Mouse (Mus musculus) intestine, embryonic 15.5 days (tissue): ENCODE results near the gene Galnt14. TPM values are rescaled to one million over a fixed set of nuclear protein-coding genes. Genes with fewer than 3 reads are reported as not detected.
A peak's percentile ranks its signal among the peaks of the same experiment; 100 is the strongest.

Experiments used
- ATAC-seq: fragments of 200-750 bp; cut with Nextera tagmentation; 2 replicates; pipeline ENCODE4 v1.8.0; 2017; ENCODE audit warnings: moderate TSS enrichment, moderate library complexity
- H3K27ac ChIP-seq: fragments of 300-500 bp; sonication (generic); 2 replicates; pipeline ENCODE4 v1.5.1; 2015; ENCODE audit warnings: mild to moderate bottlenecking, inconsistent platforms
- H3K27me3 ChIP-seq: fragments of 300-500 bp; sonication (generic); replicated peaks from 2 replicates; pipeline ENCODE4 v1.6.1; 2015; ENCODE audit warnings: inconsistent platforms
- H3K36me3 ChIP-seq: fragments of 300-500 bp; sonication (generic); 2 replicates; pipeline ENCODE4 v1.6.1; 2015; ENCODE audit warnings: inconsistent platforms
- H3K4me1 ChIP-seq: fragments of 300-500 bp; sonication (generic); replicated peaks from 2 replicates; pipeline ENCODE4 v1.6.1; 2015; ENCODE audit warnings: inconsistent platforms
- H3K4me2 ChIP-seq: fragments of 300-500 bp; sonication (generic); replicated peaks from 2 replicates; pipeline ENCODE4 v1.6.1; 2015; ENCODE audit warnings: mild to moderate bottlenecking, inconsistent platforms
- H3K4me3 ChIP-seq: fragments of 300-500 bp; sonication (generic); replicated peaks from 2 replicates; pipeline ENCODE4 v1.5.1; 2015; ENCODE audit warnings: inconsistent platforms
- H3K9ac ChIP-seq: fragments of 300-500 bp; sonication (generic); 2 replicates; pipeline ENCODE4 v1.6.1; 2015; ENCODE audit warnings: inconsistent platforms
- H3K9me3 ChIP-seq: fragments of 300-500 bp; sonication (generic); 2 replicates; pipeline ENCODE4 v1.6.1; 2016; ENCODE audit warnings: inconsistent platforms
- WGBS: fragments of 180-500 bp; shearing (Covaris S2); methylation state at CpG from one replicate; pipeline ENCODE4 v1.1.7; 2015; 5-methylcytosine and 5-hydroxymethylcytosine counted together
- polyA plus RNA-seq: library from polyadenylated mRNA; unstranded; fragments of >200 nt; fragmentation: Nextera tagmentation; extraction: Ambion mirVana; gene quantifications from 2 replicates; pipeline ENCODE4 v1.2.1, GENCODE M21; 2015

The Galnt14 gene
- polyA plus RNA-seq, 1 experiment from 2014 or later: 0.67 TPM

DNA sequence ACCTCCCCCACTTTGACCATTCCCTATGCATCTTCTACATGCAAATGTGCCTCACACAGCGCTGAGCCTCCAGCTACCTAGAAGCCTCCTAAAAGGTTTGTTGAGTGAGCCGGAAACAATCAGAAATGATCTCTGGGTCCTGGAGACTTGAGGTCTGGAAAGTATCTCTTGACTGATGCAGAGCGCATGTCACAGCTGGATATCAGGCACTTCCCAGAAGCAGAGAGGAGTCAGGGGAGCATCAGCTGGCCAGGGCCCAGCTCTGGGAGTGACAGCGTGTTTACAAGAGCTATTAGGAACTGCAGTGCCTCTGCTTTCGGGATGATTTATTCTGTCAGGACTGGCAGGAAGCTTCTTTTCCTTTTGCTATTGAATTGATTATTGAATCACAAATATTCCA lies 56.0 kb downstream of the Galnt14 start:
- no peaks in the 10 kb centered on the region for H3K4me1 ChIP-seq
- no peak overlapping the region for H3K9ac ChIP-seq
- no peak overlapping the region for H3K4me2 ChIP-seq
- ATAC-seq: no peak
- no peaks in the 10 kb centered on the region for H3K27me3 ChIP-seq
- H3K9me3 ChIP-seq: no peaks in the 10 kb centered on the region
- no peak overlapping the region for H3K27ac ChIP-seq
- H3K4me3 ChIP-seq: no peak overlapping the region
- H3K36me3 ChIP-seq: no peaks in the 10 kb centered on the region
- WGBS: 24% methylated on average over 5 of the region's 5 CpGs

DNA sequence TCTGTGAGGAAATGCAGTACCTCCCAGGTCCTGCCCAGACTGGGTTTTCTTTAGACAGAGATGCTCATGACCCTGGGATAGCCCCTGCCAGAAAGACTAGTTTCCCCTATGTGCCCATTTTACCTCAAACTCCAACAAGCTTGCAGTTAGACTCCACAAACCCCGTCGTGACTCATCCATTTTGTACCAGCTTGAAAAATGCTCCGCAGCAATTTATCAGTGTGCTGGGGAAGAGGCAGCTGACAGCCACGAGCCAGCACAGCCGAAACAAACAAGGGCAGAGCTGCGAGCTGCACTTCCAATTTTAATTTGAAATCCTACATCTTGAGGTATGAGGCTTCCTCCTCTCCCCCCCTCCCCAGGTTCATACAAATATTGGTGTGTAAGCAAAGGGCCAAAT lies 60.9 kb downstream of the Galnt14 start:
- no peak overlapping the region for H3K27ac ChIP-seq
- no peak for ATAC-seq
- no peaks in the 10 kb centered on the region for H3K36me3 ChIP-seq
- H3K4me3 ChIP-seq: no peak overlapping the region
- WGBS: 67% methylated on average over 6 of the region's 6 CpGs
- H3K9ac ChIP-seq: no peak overlapping the region
- no peaks in the 10 kb centered on the region for H3K9me3 ChIP-seq
- no peaks in the 10 kb centered on the region for H3K4me1 ChIP-seq
- no peak overlapping the region for H3K4me2 ChIP-seq
- H3K27me3 ChIP-seq: 0 out of 2 replicates have a peak, but pooled peaks cover 3% of the 10 kb centered on the region

- ATAC-seq: no peak
- H3K36me3 ChIP-seq: no peaks in the 10 kb centered on the region
Observed at GRCm38 (mm10) chr17:73641676-73642075, 68.6 kb downstream of the Galnt14 start.

DNA sequence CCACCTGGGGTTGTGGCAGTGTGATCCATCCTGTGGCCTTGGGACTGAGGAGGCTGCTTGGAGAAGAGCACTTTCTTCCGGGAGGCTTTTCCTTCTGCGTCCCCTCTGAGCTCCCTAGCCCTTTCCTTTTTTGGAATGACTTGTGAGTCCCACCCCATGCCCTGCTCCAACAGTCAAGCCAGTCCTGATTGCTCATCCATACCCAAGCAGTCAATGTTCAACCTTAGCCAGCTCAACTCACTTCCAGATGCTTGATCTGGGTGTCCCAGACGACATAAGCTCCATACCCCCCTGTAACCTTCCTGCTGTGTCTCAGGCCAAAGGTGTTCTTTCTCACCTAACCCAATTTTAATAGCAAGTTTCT lies 70.2 kb downstream of the Galnt14 start:
- WGBS: 45% methylated on average over 3 of the region's 3 CpGs
- Histone ChIP-seq H3K36me3 (no peaks in the 10 kb centered on the region), H3K4me2 (no peak overlapping the region), H3K27ac (no peak overlapping the region), H3K9me3 (no peaks in the 10 kb centered on the region), H3K9ac (no peak overlapping the region), H3K4me3 (no peak overlapping the region), H3K4me1 (0 out of 2 replicates have a peak, but pooled peaks cover 5% of the 10 kb centered on the region), H3K27me3 (no peaks in the 10 kb centered on the region)
- ATAC-seq: 0 out of 2 replicates have a peak, but pooled peaks have one; percentile 23

More at GRCm38 (mm10) chr17:73641676-73642075, 68.6 kb downstream of the Galnt14 start:
- H3K9me3 ChIP-seq: no peaks in the 10 kb centered on the region
- H3K27ac ChIP-seq: no peak overlapping the region
- H3K4me2 ChIP-seq: no peak overlapping the region
- no peak overlapping the region for H3K9ac ChIP-seq
- H3K4me3 ChIP-seq: no peak overlapping the region
- 0 out of 2 replicates have a peak, but pooled peaks cover 3% of the 10 kb centered on the region for H3K27me3 ChIP-seq
- WGBS: 93% methylated on average over 7 of the region's 7 CpGs
- H3K4me1 ChIP-seq: 0 out of 2 replicates have a peak, but pooled peaks cover 5% of the 10 kb centered on the region

DNA sequence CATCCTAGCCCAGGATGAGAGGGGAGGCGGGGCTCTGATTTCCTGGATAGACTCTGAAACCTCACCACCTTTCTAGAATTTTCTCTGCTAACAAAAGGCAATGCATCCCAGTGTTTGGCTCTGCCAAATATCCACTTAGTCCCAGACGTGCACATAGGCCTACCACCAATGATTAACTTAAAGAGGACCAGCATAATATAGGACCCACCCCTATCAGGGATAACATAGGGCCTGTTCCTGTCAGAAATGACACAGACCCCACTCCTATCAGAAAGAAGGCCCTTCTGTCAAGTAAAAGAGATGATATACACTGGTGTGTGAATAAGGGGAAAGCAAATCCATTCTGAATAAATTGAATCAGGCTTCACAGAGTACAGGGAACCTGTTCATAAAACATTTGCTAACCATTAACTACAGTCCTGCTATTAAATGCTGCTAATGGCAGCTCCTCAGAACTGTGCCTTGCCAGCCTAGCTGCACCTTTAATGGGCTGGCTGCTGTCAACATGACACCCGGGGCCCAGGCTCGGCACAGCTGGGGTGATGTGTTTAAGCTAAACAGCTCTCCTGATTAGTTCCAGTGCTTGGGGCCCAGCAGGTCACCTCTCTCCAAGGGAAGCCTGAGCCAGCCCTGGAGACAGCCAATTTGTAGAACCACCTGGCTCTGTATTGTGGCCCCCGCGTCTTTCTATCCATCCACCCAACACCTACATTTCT lies 70.7 kb downstream of the Galnt14 start:
- no peaks in the 10 kb centered on the region for H3K36me3 ChIP-seq
- peak; percentile 90 for ATAC-seq
- no peak overlapping the region for H3K27ac ChIP-seq
- H3K27me3 ChIP-seq: no peaks in the 10 kb centered on the region
- 25% methylated on average over 6 of the region's 6 CpGs for WGBS
- H3K9ac ChIP-seq: no peak overlapping the region
- H3K4me3 ChIP-seq: no peak overlapping the region
- H3K4me1 ChIP-seq: 0 out of 2 replicates have a peak, but pooled peaks cover 5% of the 10 kb centered on the region
- H3K9me3 ChIP-seq: no peaks in the 10 kb centered on the region
- no peak overlapping the region for H3K4me2 ChIP-seq

DNA sequence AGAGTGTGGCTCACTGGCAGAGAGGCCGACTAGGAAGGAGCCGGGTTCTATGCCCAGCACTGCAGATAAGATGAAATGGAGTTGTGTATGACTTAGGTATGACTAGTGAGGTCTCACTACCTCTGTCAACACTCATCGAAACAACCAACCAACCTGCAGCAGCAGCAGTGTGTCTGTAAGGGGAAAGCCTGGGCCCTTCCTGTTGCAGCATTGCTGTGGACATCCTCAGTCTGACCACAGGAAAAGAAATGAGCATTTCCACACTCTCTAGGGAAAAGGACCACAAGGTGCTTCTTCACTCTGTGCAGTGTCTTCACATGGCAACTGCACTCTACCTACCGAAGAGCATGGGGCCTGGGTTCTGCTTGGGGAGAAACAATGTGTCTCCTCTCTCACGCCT lies 73.3 kb downstream of the Galnt14 start:
- Histone ChIP-seq H3K27me3 (no peaks in the 10 kb centered on the region), H3K4me2 (no peak overlapping the region), H3K36me3 (no peaks in the 10 kb centered on the region), H3K9ac (no peak overlapping the region), H3K4me3 (no peak overlapping the region), H3K27ac (no peak overlapping the region), H3K4me1 (0 out of 2 replicates have a peak, but pooled peaks cover 5% of the 10 kb centered on the region), H3K9me3 (no peaks in the 10 kb centered on the region)
- ATAC-seq: no peak
- 91% methylated on average over 5 of the region's 5 CpGs for WGBS

- no peaks in the 10 kb centered on the region for H3K9me3 ChIP-seq
- H3K9ac ChIP-seq: no peak overlapping the region
- no peak overlapping the region for H3K4me3 ChIP-seq
- H3K36me3 ChIP-seq: no peaks in the 10 kb centered on the region
- 63% methylated on average over 2 of the region's 2 CpGs for WGBS
- no peaks in the 10 kb centered on the region for H3K27me3 ChIP-seq
- 0 out of 2 replicates have a peak, but pooled peaks cover 3% of the 10 kb centered on the region for H3K4me1 ChIP-seq
- H3K4me2 ChIP-seq: no peak overlapping the region
- H3K27ac ChIP-seq: no peak overlapping the region
- no peak for ATAC-seq
Observed at GRCm38 (mm10) chr17:73634896-73635295, 75.4 kb downstream of the Galnt14 start.

DNA sequence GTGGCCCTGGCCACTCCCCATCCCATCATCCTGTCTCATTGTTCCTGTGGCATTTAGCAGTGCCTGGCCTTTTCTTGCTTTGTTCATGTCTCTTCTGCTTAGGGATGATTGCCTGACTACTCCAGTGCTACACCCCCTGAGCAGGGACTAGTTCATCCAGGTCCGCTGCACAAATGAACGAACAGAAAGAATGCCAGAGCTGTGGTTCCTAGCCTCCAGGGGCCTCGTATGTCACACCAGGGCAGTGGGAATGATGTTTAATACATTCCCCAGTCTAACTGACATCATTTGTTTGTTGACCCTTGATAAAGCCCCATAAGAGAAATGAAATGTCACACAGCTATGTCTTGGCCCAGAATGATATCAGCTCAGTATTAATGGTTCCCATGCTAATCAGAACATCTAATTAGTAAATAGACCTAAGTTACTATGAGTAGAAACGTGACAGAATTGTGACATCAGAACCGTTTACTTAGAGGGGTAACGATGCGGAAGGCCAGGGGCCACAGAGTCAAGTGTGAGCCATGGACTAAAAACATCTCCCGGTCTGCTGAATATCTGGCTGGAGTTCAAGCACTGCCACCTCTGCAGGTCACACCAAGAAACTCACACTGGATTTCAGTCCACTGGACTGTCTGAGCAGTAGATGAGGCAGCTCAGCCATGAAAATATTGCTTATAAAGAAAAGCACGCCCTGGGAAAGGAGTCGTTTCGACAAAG lies 76.1 kb downstream of the Galnt14 start:
- Histone ChIP-seq H3K36me3 (no peaks in the 10 kb centered on the region), H3K27ac (no peak overlapping the region), H3K4me2 (no peak overlapping the region), H3K9ac (no peak overlapping the region), H3K9me3 (no peaks in the 10 kb centered on the region), H3K27me3 (no peaks in the 10 kb centered on the region), H3K4me1 (no peaks in the 10 kb centered on the region), H3K4me3 (no peak overlapping the region)
- 74% methylated on average over 11 of the region's 11 CpGs for WGBS
- no peak for ATAC-seq

GRCm38 (mm10) chr17:73628263-73628914 lies 81.9 kb downstream of the Galnt14 start:
- Histone ChIP-seq H3K4me2 (no peak overlapping the region), H3K4me3 (no peak overlapping the region), H3K36me3 (no peaks in the 10 kb centered on the region), H3K9me3 (no peaks in the 10 kb centered on the region), H3K4me1 (no peaks in the 10 kb centered on the region), H3K27me3 (no peaks in the 10 kb centered on the region), H3K27ac (no peak overlapping the region), H3K9ac (no peak overlapping the region)
- ATAC-seq: no peak
- WGBS: 79% methylated on average over 14 of the region's 14 CpGs

- no peak for ATAC-seq
- 73% methylated on average over 4 of the region's 4 CpGs for WGBS
- no peaks in the 10 kb centered on the region for H3K9me3 ChIP-seq
Observed at GRCm38 (mm10) chr17:73626912-73627311, 83.3 kb downstream of the Galnt14 start.

GRCm38 (mm10) chr17:73620049-73620448 lies 90.2 kb downstream of the Galnt14 start:
- Histone ChIP-seq H3K4me2 (no peak overlapping the region), H3K27me3 (no peaks in the 10 kb centered on the region), H3K36me3 (no peaks in the 10 kb centered on the region), H3K27ac (no peak overlapping the region), H3K9me3 (no peaks in the 10 kb centered on the region), H3K4me3 (no peak overlapping the region), H3K4me1 (no peaks in the 10 kb centered on the region), H3K9ac (no peak overlapping the region)
- WGBS: 85% methylated on average over 4 of the region's 4 CpGs
- ATAC-seq: no peak

More at GRCm38 (mm10) chr17:73626912-73627311, 83.3 kb downstream of the Galnt14 start:
- H3K36me3 ChIP-seq: no peaks in the 10 kb centered on the region
- no peaks in the 10 kb centered on the region for H3K27me3 ChIP-seq
- H3K27ac ChIP-seq: no peak overlapping the region
- H3K4me3 ChIP-seq: no peak overlapping the region
- H3K4me1 ChIP-seq: no peaks in the 10 kb centered on the region
- H3K9ac ChIP-seq: no peak overlapping the region
- no peak overlapping the region for H3K4me2 ChIP-seq
